In the genomic region with DNA sequence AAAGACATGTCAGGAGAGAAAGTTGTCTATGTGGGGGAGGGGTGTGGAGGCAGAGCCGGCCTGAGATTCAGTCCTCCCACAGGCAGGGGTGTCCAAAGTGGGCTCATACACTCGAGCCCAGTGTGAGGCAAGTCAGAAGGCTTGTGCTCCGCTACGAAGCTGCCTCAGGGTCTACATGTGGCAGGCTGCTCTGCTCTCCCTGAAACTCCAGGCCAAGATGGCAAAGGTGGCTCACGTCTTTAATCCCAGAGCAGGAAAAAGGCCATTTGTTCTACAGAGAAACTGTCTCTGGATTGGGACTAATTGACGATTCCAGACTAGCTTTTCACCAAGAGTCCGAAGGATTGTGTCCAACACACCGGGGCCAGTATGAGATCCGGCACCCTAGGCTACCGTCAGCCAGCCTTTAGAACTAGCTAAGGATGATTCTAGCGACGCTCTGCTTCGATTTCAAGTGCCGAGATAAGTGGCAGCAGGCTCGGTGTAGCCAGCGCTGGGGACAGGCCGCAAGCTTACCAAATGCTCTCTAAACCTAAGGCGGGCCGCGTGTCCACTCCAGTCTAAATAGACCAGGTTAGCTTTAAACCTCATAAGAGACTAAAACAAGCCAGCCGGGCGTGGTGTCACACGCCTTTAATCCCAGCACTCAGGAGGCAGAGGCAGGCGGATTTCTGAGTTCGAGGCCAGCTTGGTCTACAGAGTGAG, we compare ENCODE assay signal across 8 mouse cellular contexts. TPM values are rescaled to one million over a fixed set of nuclear protein-coding genes. Genes with fewer than 3 reads are reported as not detected.
DNase-seq lines count a peak whose midpoint lies in the region; ATAC-seq and TF ChIP-seq lines count a peak whose summit lies in the region.

No protein-coding gene starts in this region.

- TF ChIP-seq CTCF in spleen, adult 2 months (IDR thresholded peaks at IDR 0.05; ENCODE audit: extremely low read depth, insufficient read depth, insufficient read length, insufficient replicate concordance): no peak
- TF ChIP-seq CTCF in intestine, postnatal 0 days (IDR thresholded peaks at IDR 0.05; ENCODE audit: low read depth): no peak
- TF ChIP-seq CTCF in small intestine, adult 2 months (IDR thresholded peaks at IDR 0.05; ENCODE audit: extremely low read depth, insufficient read length, insufficient replicate concordance, low read depth, low read length): no peak

- peaks cover 14% of the 10 kb centered on the region for H3K27me3 ChIP-seq in spleen, adult 2 months (ENCODE audit: control insufficient read depth, insufficient read depth, low read length)
- H3K27me3 ChIP-seq in intestine, postnatal 0 days (replicated peaks; ENCODE audit: control insufficient read depth, insufficient read depth, low read length): peaks cover 16% of the 10 kb centered on the region
- peaks cover 14% of the 10 kb centered on the region for H3K27me3 ChIP-seq in small intestine, adult 2 months (ENCODE audit: control insufficient read depth, insufficient read depth, low read length)

- peak overlapping the region; percentile 67 for H3K4me2 ChIP-seq in intestine, postnatal 0 days (replicated peaks; ENCODE audit: low read depth)

- H3K27ac ChIP-seq in spleen, adult 2 months (ENCODE audit: insufficient read depth, low read length): peak overlapping the region; percentile 80; the same call in 1 of the 2 replicates
- H3K27ac ChIP-seq in intestine, postnatal 0 days (ENCODE audit: low read depth, low read length): no peak overlapping the region; the same call in 1 of the 2 replicates
- H3K27ac ChIP-seq in small intestine, adult 2 months (ENCODE audit: insufficient read depth, low read depth, low read length): no peak overlapping the region

- peak; percentile 21 for DNase-seq in adrenal gland, postnatal 14 days
- no peak for DNase-seq in adrenal gland, adult 18-20 months (ENCODE audit: low spot score in 2 of 2)
- no peak for DNase-seq in spleen, adult 2 months (ENCODE audit: low read depth in 1 of 2, low spot score in 2 of 2)
- DNase-seq in spleen, adult 12 weeks (ENCODE audit: low spot score): no peak
- DNase-seq in adrenal gland, adult 2 months: no peak

- H3K4me1 ChIP-seq in spleen, adult 2 months (ENCODE audit: control insufficient read depth, insufficient read depth, insufficient read length): peaks cover 22% of the 10 kb centered on the region
- H3K4me1 ChIP-seq in intestine, postnatal 0 days (replicated peaks; ENCODE audit: control insufficient read depth, insufficient read depth, low read length): 0 out of 2 replicates have a peak, but pooled peaks cover 3% of the 10 kb centered on the region
- H3K4me1 ChIP-seq in small intestine, adult 2 months (ENCODE audit: control insufficient read depth, insufficient read depth, insufficient read length, low read length): peaks cover 20% of the 10 kb centered on the region

- peak overlapping the region; percentile 95 for H3K4me3 ChIP-seq in spleen, adult 2 months (ENCODE audit: extremely low read depth, insufficient read depth, insufficient read length)
- H3K4me3 ChIP-seq in intestine, postnatal 0 days (ENCODE audit: low read depth, low read length): peak overlapping the region; percentile 89
- peak overlapping the region; percentile 96 for H3K4me3 ChIP-seq in small intestine, adult 2 months (ENCODE audit: low read depth, low read length)

- no peak for TF ChIP-seq POLR2A in spleen, adult 2 months (IDR thresholded peaks at IDR 0.05; ENCODE audit: low read depth, low read length)
- TF ChIP-seq POLR2A in small intestine, adult 2 months (IDR thresholded peaks at IDR 0.05; ENCODE audit: low read depth, low read length): no peak

- H3K9me3 ChIP-seq in intestine, postnatal 0 days (ENCODE audit: control insufficient read depth): no peaks in the 10 kb centered on the region

- peak overlapping the region; percentile 92 for H3K9ac ChIP-seq in intestine, postnatal 0 days (ENCODE audit: low read depth, low read length)

- 3% methylated on average over 25 of the region's 25 CpGs for WGBS in spleen, adult 2 months
- 1% methylated on average over 25 of the region's 25 CpGs for WGBS in intestine, postnatal 0 days
- whole genome bisulfite sequencing in small intestine, adult 2 months: 2% methylated on average over 25 of the region's 25 CpGs

- peaks cover 22% of the 10 kb centered on the region for H3K36me3 ChIP-seq in spleen, adult 2 months (ENCODE audit: control insufficient read depth, insufficient read depth, low read length)
- peaks cover 22% of the 10 kb centered on the region for H3K36me3 ChIP-seq in intestine, postnatal 0 days (ENCODE audit: control insufficient read depth, insufficient read depth)
- peaks cover 17% of the 10 kb centered on the region for H3K36me3 ChIP-seq in small intestine, adult 2 months (ENCODE audit: control insufficient read depth, insufficient read depth, low read length)

- no peak for ATAC-seq in intestine, postnatal 0 days
- no peak for ATAC-seq in activated CD4-positive, CD25-positive, alpha-beta regulatory T cell, adult 4 months

RNA-seq across cellular contexts. Expression of a gene that starts 0.7 kb away (rescaled TPM):
- 1,399 and 1,708 TPM in 2 replicates for total RNA-seq in adrenal gland, postnatal 14 days (2021)
- 1,000 to 10,000 TPM; 1,253 to 1,401 TPM for total RNA-seq in adrenal gland, adult 18-20 months (2021)
- 7,043 and 8,184 TPM in 2 replicates for polyA plus RNA-seq in spleen, adult 2 months (2012; rRNA removed)
- 2,933 and 2,947 TPM in 2 replicates for polyA plus RNA-seq in intestine, postnatal 0 days (2015; fragmentation: Nextera tagmentation; extraction: Ambion mirVana)
- 2,725 and 5,728 TPM in 2 replicates for polyA plus RNA-seq in small intestine, adult 2 months (2012; rRNA removed)
- 1,000 to 10,000 TPM; 1,392 to 1,465 TPM for total RNA-seq in adrenal gland, adult 2 months (2021)
- 4,067 and 4,322 TPM in 2 replicates for polyA plus RNA-seq in adrenal gland, adult 2 months (2012; rRNA removed)
- over 10,000 TPM; 10,302 to 10,714 TPM for polyA plus RNA-seq in activated CD4-positive, CD25-positive, alpha-beta regulatory T cell, adult 4 months (2017; shearing (Covaris generic))

RNA-seq across cellular contexts. Expression of a gene that starts 3.9 kb away (rescaled TPM):
- 0.30 TPM in 1 of 2 replicates, not detected in the other for total RNA-seq in adrenal gland, postnatal 14 days (2021)
- not detected for total RNA-seq in adrenal gland, adult 18-20 months (2021)
- 1.0 and 1.1 TPM in 2 replicates for polyA plus RNA-seq in spleen, adult 2 months (2012; rRNA removed)
- 0.20 and 0.52 TPM in 2 replicates for polyA plus RNA-seq in intestine, postnatal 0 days (2015; fragmentation: Nextera tagmentation; extraction: Ambion mirVana)
- polyA plus RNA-seq in small intestine, adult 2 months (2012; rRNA removed): 0.41 and 24.2 TPM in 2 replicates
- total RNA-seq in adrenal gland, adult 2 months (2021): under 1 TPM in 1 of 2 experiments, not detected in 1; 0.10 TPM
- polyA plus RNA-seq in adrenal gland, adult 2 months (2012; rRNA removed): 0.12 and 0.26 TPM in 2 replicates
- polyA plus RNA-seq in activated CD4-positive, CD25-positive, alpha-beta regulatory T cell, adult 4 months (2017; shearing (Covaris generic)): not detected

RNA-seq across cellular contexts. Expression of a gene that starts 9.3 kb away (rescaled TPM):
- total RNA-seq in adrenal gland, postnatal 14 days (2021): 26.2 and 32.1 TPM in 2 replicates
- 10 to 100 TPM; 34.3 to 39.5 TPM for total RNA-seq in adrenal gland, adult 18-20 months (2021)
- polyA plus RNA-seq in spleen, adult 2 months (2012; rRNA removed): 62.2 and 95.7 TPM in 2 replicates
- 13.8 and 14.7 TPM in 2 replicates for polyA plus RNA-seq in intestine, postnatal 0 days (2015; fragmentation: Nextera tagmentation; extraction: Ambion mirVana)
- polyA plus RNA-seq in small intestine, adult 2 months (2012; rRNA removed): 21.9 and 32.9 TPM in 2 replicates
- total RNA-seq in adrenal gland, adult 2 months (2021): 10 to 100 TPM; 30.7 to 35.6 TPM
- 100 and 105 TPM in 2 replicates for polyA plus RNA-seq in adrenal gland, adult 2 months (2012; rRNA removed)
- 10 to 100 TPM; 13.5 to 17.4 TPM for polyA plus RNA-seq in activated CD4-positive, CD25-positive, alpha-beta regulatory T cell, adult 4 months (2017; shearing (Covaris generic))

RNA-seq across cellular contexts. Expression of a gene that starts 22.7 kb away (rescaled TPM):
- 52.2 and 52.9 TPM in 2 replicates for total RNA-seq in adrenal gland, postnatal 14 days (2021)
- total RNA-seq in adrenal gland, adult 18-20 months (2021): 10 to 100 TPM; 58.9 to 59.3 TPM
- polyA plus RNA-seq in spleen, adult 2 months (2012; rRNA removed): 26.5 and 34.9 TPM in 2 replicates
- polyA plus RNA-seq in intestine, postnatal 0 days (2015; fragmentation: Nextera tagmentation; extraction: Ambion mirVana): 61.7 and 64.3 TPM in 2 replicates
- 35.9 and 64.7 TPM in 2 replicates for polyA plus RNA-seq in small intestine, adult 2 months (2012; rRNA removed)
- total RNA-seq in adrenal gland, adult 2 months (2021): 10 to 100 TPM; 65.0 TPM
- 52.5 and 58.3 TPM in 2 replicates for polyA plus RNA-seq in adrenal gland, adult 2 months (2012; rRNA removed)
- 100 to 1,000 TPM in 1 of 2 experiments, 10 to 100 TPM in 1; 75.7 to 106 TPM for polyA plus RNA-seq in activated CD4-positive, CD25-positive, alpha-beta regulatory T cell, adult 4 months (2017; shearing (Covaris generic))

RNA-seq across cellular contexts. Expression of a gene that starts 33.4 kb away (rescaled TPM):
- total RNA-seq in adrenal gland, postnatal 14 days (2021): 2.9 and 3.8 TPM in 2 replicates
- total RNA-seq in adrenal gland, adult 18-20 months (2021): 1 to 10 TPM; 2.2 to 2.8 TPM
- polyA plus RNA-seq in spleen, adult 2 months (2012; rRNA removed): 0.65 and 1.1 TPM in 2 replicates
- polyA plus RNA-seq in intestine, postnatal 0 days (2015; fragmentation: Nextera tagmentation; extraction: Ambion mirVana): 0.17 and 0.30 TPM in 2 replicates
- polyA plus RNA-seq in small intestine, adult 2 months (2012; rRNA removed): 0.90 and 2.9 TPM in 2 replicates
- total RNA-seq in adrenal gland, adult 2 months (2021): 1 to 10 TPM; 1.6 to 5.0 TPM
- 10.0 and 12.9 TPM in 2 replicates for polyA plus RNA-seq in adrenal gland, adult 2 months (2012; rRNA removed)
- not detected for polyA plus RNA-seq in activated CD4-positive, CD25-positive, alpha-beta regulatory T cell, adult 4 months (2017; shearing (Covaris generic))
